Mouse (Mus musculus) hindbrain, embryonic 11.5 days (tissue): ENCODE measurements around the gene 1300017J02Rik. TPM values are rescaled to one million over a fixed set of nuclear protein-coding genes. Genes with fewer than 3 reads are reported as not detected.

Source experiments
- ATAC-seq: fragments of 200-750 bp; cut with Nextera tagmentation; 2 replicates; pipeline ENCODE4 v1.8.0; 2017; ENCODE audit warnings: mild to moderate bottlenecking, moderate TSS enrichment, moderate library complexity; ENCODE audit not compliant: low FRiP score
- DNase-seq: peaks from one replicate; pipeline ENCODE4 v3.0.0-alpha.2; 2015; ENCODE audit warnings: low spot score
- H3K27ac ChIP-seq: fragments of 300-500 bp; sonication (generic); 2 replicates; pipeline ENCODE4 v1.5.1; 2014; ENCODE audit warnings: mild to moderate bottlenecking, low read depth, low read length
- H3K27me3 ChIP-seq: fragments of 300-500 bp; sonication (generic); 2 replicates; pipeline ENCODE4 v1.6.1; 2014; ENCODE audit warnings: mild to moderate bottlenecking, low read length, moderate library complexity, mixed read lengths; ENCODE audit not compliant: control insufficient read depth, insufficient read depth
- H3K36me3 ChIP-seq: fragments of 300-500 bp; sonication (generic); 2 replicates; pipeline ENCODE4 v1.6.1; 2014; ENCODE audit warnings: mild to moderate bottlenecking, low read length, moderate library complexity, mixed read lengths; ENCODE audit not compliant: control insufficient read depth, insufficient read depth
- H3K4me1 ChIP-seq: fragments of 300-500 bp; sonication (generic); replicated peaks from 2 replicates; pipeline ENCODE4 v1.6.1; 2014; ENCODE audit warnings: low read length, mixed read lengths; ENCODE audit not compliant: control insufficient read depth, insufficient read depth
- H3K4me2 ChIP-seq: fragments of 300-500 bp; sonication (generic); replicated peaks from 2 replicates; pipeline ENCODE4 v1.6.1; 2014; ENCODE audit warnings: mild to moderate bottlenecking, low read depth, low read length
- H3K4me3 ChIP-seq: fragments of 300-500 bp; sonication (generic); 2 replicates; pipeline ENCODE4 v1.5.1; 2014; ENCODE audit warnings: low read depth, low read length
- H3K9ac ChIP-seq: fragments of 300-500 bp; sonication (generic); 2 replicates; pipeline ENCODE4 v1.6.1; 2014; ENCODE audit warnings: low read depth, low read length
- H3K9me3 ChIP-seq: fragments of 300-500 bp; sonication (generic); 2 replicates; pipeline ENCODE4 v1.6.1; 2016; ENCODE audit warnings: low read length; ENCODE audit not compliant: control insufficient read depth
- WGBS: fragments of 180-500 bp; shearing (Covaris S2); extraction: QIAGEN DNeasy Blood & Tissue Kit; methylation state at CpG from one replicate; pipeline ENCODE4 v1.1.7; 2014; 5-methylcytosine and 5-hydroxymethylcytosine counted together
- polyA plus RNA-seq: library from polyadenylated mRNA; unstranded; fragments of >200 nt; fragmentation: Nextera tagmentation; extraction: Ambion mirVana; gene quantifications from 2 replicates; pipeline ENCODE4 v1.2.1, GENCODE M21; 2014

Gene 1300017J02Rik
- polyA plus RNA-seq, 1 experiment from 2014 or later: 1.5 TPM

- no peaks in the 10 kb centered on the region for H3K9me3 ChIP-seq
- no peaks in the 10 kb centered on the region for H3K27me3 ChIP-seq
- H3K4me1 ChIP-seq: no peaks in the 10 kb centered on the region
- H3K36me3 ChIP-seq: no peaks in the 10 kb centered on the region
- WGBS: 77% methylated on average over 2 of the region's 2 CpGs
- no peak overlapping the region for H3K4me2 ChIP-seq
- no peak overlapping the region for H3K4me3 ChIP-seq
- DNase-seq: no peak
- no peak for ATAC-seq
- H3K27ac ChIP-seq: no peak overlapping the region
- no peak overlapping the region for H3K9ac ChIP-seq
Measured at GRCm38 (mm10) chr9:103213631-103214030, 91.3 kb downstream of the 1300017J02Rik start.

- Histone ChIP-seq H3K27me3 (no peaks in the 10 kb centered on the region), H3K9ac (no peak overlapping the region), H3K4me3 (no peak overlapping the region), H3K4me1 (no peaks in the 10 kb centered on the region), H3K4me2 (no peak overlapping the region), H3K36me3 (no peaks in the 10 kb centered on the region), H3K9me3 (no peaks in the 10 kb centered on the region), H3K27ac (no peak overlapping the region)
- ATAC-seq (no peak), DNase-seq (no peak)
- WGBS: 82% methylated on average over 28 of the region's 28 CpGs
Measured at GRCm38 (mm10) chr9:103212654-103213420, 92.0 kb downstream of the 1300017J02Rik start.

- no peak overlapping the region for H3K9ac ChIP-seq
- no peak overlapping the region for H3K4me3 ChIP-seq
- ATAC-seq: peak; percentile 54; the same call in 1 of the 2 replicates
- H3K27me3 ChIP-seq: no peaks in the 10 kb centered on the region
- WGBS: 59% methylated on average over 6 of the region's 6 CpGs
- H3K9me3 ChIP-seq: no peaks in the 10 kb centered on the region
- no peaks in the 10 kb centered on the region for H3K4me1 ChIP-seq
- no peak for DNase-seq
- no peak overlapping the region for H3K27ac ChIP-seq
- H3K4me2 ChIP-seq: no peak overlapping the region
- H3K36me3 ChIP-seq: no peaks in the 10 kb centered on the region
Measured at GRCm38 (mm10) chr9:103208802-103209423, 96.0 kb downstream of the 1300017J02Rik start.

GRCm38 (mm10) chr9:103207846-103208245 lies 97.0 kb downstream of the 1300017J02Rik start:
- peak; percentile 75 for ATAC-seq
- Histone ChIP-seq H3K27me3 (no peaks in the 10 kb centered on the region), H3K9me3 (no peaks in the 10 kb centered on the region), H3K36me3 (no peaks in the 10 kb centered on the region), H3K9ac (no peak overlapping the region), H3K4me2 (no peak overlapping the region; the same call in 1 of the 2 replicates), H3K27ac (no peak overlapping the region), H3K4me3 (no peak overlapping the region), H3K4me1 (no peaks in the 10 kb centered on the region)
- WGBS: 9% methylated on average over 16 of the region's 16 CpGs
- DNase-seq: peak; percentile 87

- no peak overlapping the region for H3K27ac ChIP-seq
- H3K4me3 ChIP-seq: no peak overlapping the region
- WGBS: 90% methylated on average over 5 of the region's 5 CpGs
Measured at GRCm38 (mm10) chr9:103205786-103206185, 99.1 kb downstream of the 1300017J02Rik start.

GRCm38 (mm10) chr9:103201561-103202260 lies 103.2 kb downstream of the 1300017J02Rik start, which contains the start of gene Srprb:
Srprb (minus strand) TSS chr9:103202137.
- under 1% methylated on average over 45 of the region's 45 CpGs for WGBS
- no peaks in the 10 kb centered on the region for H3K27me3 ChIP-seq
- no peaks in the 10 kb centered on the region for H3K36me3 ChIP-seq
- H3K27ac ChIP-seq: peak within 1 kb of the TSS; percentile 65; the same call in 1 of the 2 replicates
- H3K9me3 ChIP-seq: no peaks in the 10 kb centered on the region
- DNase-seq (peak; percentile 96), ATAC-seq (peak; percentile 97)
- peak within 1 kb of the TSS; percentile 83 for H3K9ac ChIP-seq
- peak within 1 kb of the TSS; percentile 71 for H3K4me3 ChIP-seq
- peak within 1 kb of the TSS; percentile 55 for H3K4me2 ChIP-seq
- no peaks in the 10 kb centered on the region for H3K4me1 ChIP-seq

More at GRCm38 (mm10) chr9:103205786-103206185, 99.1 kb downstream of the 1300017J02Rik start:
- H3K4me2 ChIP-seq: no peak overlapping the region
- no peaks in the 10 kb centered on the region for H3K4me1 ChIP-seq
- no peak overlapping the region for H3K9ac ChIP-seq
- ATAC-seq: no peak
- no peaks in the 10 kb centered on the region for H3K27me3 ChIP-seq
- DNase-seq: no peak
- no peaks in the 10 kb centered on the region for H3K36me3 ChIP-seq
- H3K9me3 ChIP-seq: no peaks in the 10 kb centered on the region

Other genes starting within 250 kb of the 1300017J02Rik start
- gene Rab6b, start 193.3 kb downstream of the 1300017J02Rik start, polyA plus RNA-seq: 24.1 and 24.2 TPM in 2 replicates
- 55.0 and 59.4 TPM in 2 replicates for gene Srprb, start 102.9 kb downstream of the 1300017J02Rik start, polyA plus RNA-seq
- 0.21 and 1.6 TPM in 2 replicates for gene Gm20425, start 74.8 kb downstream of the 1300017J02Rik start, polyA plus RNA-seq
- gene Trf, start 74.6 kb downstream of the 1300017J02Rik start, polyA plus RNA-seq: 20.8 and 25.8 TPM in 2 replicates
- gene Topbp1, start 133 bp upstream of the 1300017J02Rik start, polyA plus RNA-seq: 70.2 and 75.6 TPM in 2 replicates
- 105 and 135 TPM in 2 replicates for gene Cdv3, start 60.8 kb upstream of the 1300017J02Rik start, polyA plus RNA-seq
- gene Bfsp2, start 175.3 kb upstream of the 1300017J02Rik start, polyA plus RNA-seq: 0.54 and 2.1 TPM in 2 replicates